Mouse (Mus musculus) MEL (cell line): ENCODE data around the gene Ppif.

Experiments used
- BHLHE40 ChIP-seq: IDR thresholded peaks from 2 replicates; pipeline ENCODE4 v1.6.1; 2012; ENCODE audit warnings: low read depth, mild to moderate bottlenecking, inconsistent platforms, low read length, improper control_type of control experiment, borderline replicate concordance
- CHD2 ChIP-seq: IDR thresholded peaks from 2 replicates; pipeline ENCODE4 v1.6.1; 2011; ENCODE audit warnings: low read length, improper control_type of control experiment
- CTCF ChIP-seq, 3 experiments: IDR thresholded peaks in 2 of 3; conservative IDR thresholded peaks in 1 of 3; 2 replicates each; pipeline ENCODE4 v1.5.1; 2011 to 2012; ENCODE audit warnings: low read length in 3 of 3, low read depth in 2 of 3, mild to moderate bottlenecking in 2 of 3, improper control_type of control experiment in 1 of 3, inconsistent platforms in 1 of 3, mixed read lengths in 1 of 3, moderate library complexity in 1 of 3; ENCODE audit not compliant: control insufficient read depth in 1 of 3, insufficient read depth in 1 of 3, poor library complexity in 1 of 3, severe bottlenecking in 1 of 3
- ELF1 ChIP-seq: IDR thresholded peaks from 2 replicates; pipeline ENCODE4 v1.6.1; 2014; ENCODE audit warnings: low read depth, mild to moderate bottlenecking, inconsistent platforms, low read length, improper control_type of control experiment, moderate library complexity
- EP300 ChIP-seq, 2 experiments: IDR thresholded peaks; 2 replicates each; pipeline ENCODE4 v1.6.1; 2011; ENCODE audit warnings: improper control_type of control experiment in 2 of 2, low read length in 2 of 2, low read depth in 1 of 2, mild to moderate bottlenecking in 1 of 2
- GABPA ChIP-seq: IDR thresholded peaks from 2 replicates; pipeline ENCODE4 v1.6.1; 2012; ENCODE audit warnings: low read depth, mild to moderate bottlenecking, inconsistent platforms, low read length, improper control_type of control experiment, moderate library complexity
- GATA1 ChIP-seq: IDR thresholded peaks from 2 replicates; pipeline ENCODE4 v1.6.1; 2011; ENCODE audit warnings: low read depth, low read length, improper control_type of control experiment
- JUND ChIP-seq: IDR thresholded peaks from 2 replicates; pipeline ENCODE4 v1.6.1; 2011; ENCODE audit warnings: low read depth, mild to moderate bottlenecking, improper control_type of control experiment, low read length
- MAX ChIP-seq: IDR thresholded peaks from 2 replicates; pipeline ENCODE4 v1.6.1; 2011; ENCODE audit warnings: low read length, improper control_type of control experiment
- POLR2A ChIP-seq, 2 experiments: IDR thresholded peaks; 2 replicates each; pipeline ENCODE4 v1.6.1; 2011 to 2012; ENCODE audit warnings: low read length in 2 of 2, mild to moderate bottlenecking in 2 of 2, control low read depth in 1 of 2, improper control_type of control experiment in 1 of 2, low read depth in 1 of 2, moderate library complexity in 1 of 2; ENCODE audit not compliant: control insufficient read depth in 1 of 2, insufficient read depth in 1 of 2, poor library complexity in 1 of 2
- TAL1 ChIP-seq: IDR thresholded peaks from 2 replicates; pipeline ENCODE4 v1.6.1; 2012; ENCODE audit warnings: mild to moderate bottlenecking, inconsistent platforms, low read length, moderate library complexity, mixed read lengths
- USF1 ChIP-seq: IDR thresholded peaks from 2 replicates; pipeline ENCODE4 v1.6.1; 2014; ENCODE audit warnings: low read depth, mild to moderate bottlenecking, inconsistent platforms, low read length, improper control_type of control experiment, moderate library complexity
- USF2 ChIP-seq, 2 experiments: IDR thresholded peaks; 2 replicates each; pipeline ENCODE4 v1.6.1; 2011 to 2012; ENCODE audit warnings: improper control_type of control experiment in 2 of 2, low read length in 2 of 2, borderline replicate concordance in 1 of 2, inconsistent platforms in 1 of 2, low read depth in 1 of 2, mild to moderate bottlenecking in 1 of 2; ENCODE audit not compliant: insufficient read depth in 1 of 2

DNA sequence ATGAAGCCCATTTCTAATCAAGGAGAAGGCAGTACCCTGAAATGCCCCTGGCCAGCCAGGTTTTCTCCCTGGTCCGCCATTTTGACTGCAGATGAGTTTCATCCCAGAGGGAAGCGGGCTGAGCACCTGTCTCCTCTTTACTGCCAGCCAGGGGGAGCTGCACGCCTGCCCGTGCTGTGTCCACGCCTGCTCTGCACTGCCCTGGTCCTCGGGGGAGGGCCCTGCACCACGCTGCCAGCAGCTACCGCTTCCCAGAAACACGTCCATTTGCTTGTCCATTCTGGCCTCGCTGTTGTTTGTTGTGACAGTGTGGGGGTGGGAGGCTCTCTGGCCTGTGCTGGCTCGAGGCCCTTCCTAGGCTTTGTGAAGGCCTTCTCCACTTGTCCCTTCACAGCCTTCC lies 33.3 kb upstream of the Ppif start:
- TF ChIP-seq ELF1 (no peak), CTCF (IDR thresholded peaks at IDR 0.05 in 2 of 3, conservative IDR thresholded peaks at IDR 0.05 in 1 of 3; ENCODE audit: control insufficient read depth in 1 of 3, insufficient read depth in 1 of 3, low read depth in 2 of 3, low read length in 3 of 3, poor library complexity in 1 of 3, severe bottlenecking in 1 of 3) (no peak), POLR2A (IDR thresholded peaks at IDR 0.05; ENCODE audit: control insufficient read depth in 1 of 2, insufficient read depth in 1 of 2, low read depth in 1 of 2, low read length in 2 of 2, poor library complexity in 1 of 2) (no peak), EP300 (IDR thresholded peaks at IDR 0.05; ENCODE audit: low read depth in 1 of 2, low read length in 2 of 2) (no peak), MAX (no peak), USF1 (no peak), CHD2 (no peak), GATA1 (no peak), JUND (no peak), TAL1 (no peak), BHLHE40 (no peak), USF2 (IDR thresholded peaks at IDR 0.05; ENCODE audit: borderline replicate concordance in 1 of 2, insufficient read depth in 1 of 2, low read depth in 1 of 2, low read length in 2 of 2) (no peak), GABPA (no peak)
